Mouse (Mus musculus) liver (tissue): ENCODE measurements around the gene Arpc4.
A peak's percentile ranks its signal among the peaks of the same experiment; 100 is the strongest.

Experiments
- DNase-seq: peaks from one replicate; pipeline ENCODE4 v3.0.0-alpha.2; 2020; ENCODE audit warnings: mixed read lengths

The Arpc4 gene

DNA sequence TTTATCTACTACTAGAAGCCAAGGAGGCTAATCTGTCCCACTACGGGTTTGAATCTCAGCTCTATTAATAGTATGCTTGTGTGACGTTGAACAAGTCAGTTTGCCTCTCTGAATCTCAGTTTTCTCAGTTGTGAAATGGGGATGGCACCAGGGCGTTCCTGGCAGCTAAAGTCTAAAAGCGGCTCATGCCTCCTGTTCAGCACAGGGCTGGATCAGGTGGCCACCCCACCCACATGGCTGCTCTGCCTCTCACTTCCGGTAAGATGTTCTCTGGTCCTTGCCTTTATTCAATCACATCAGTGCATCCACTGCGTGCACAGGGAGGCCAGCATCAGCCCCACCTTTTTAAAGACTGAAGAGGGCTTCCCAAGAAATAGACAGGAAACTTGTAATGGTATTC, 27.6 kb downstream of the Arpc4 start:
- DNase-seq: no peak

DNA sequence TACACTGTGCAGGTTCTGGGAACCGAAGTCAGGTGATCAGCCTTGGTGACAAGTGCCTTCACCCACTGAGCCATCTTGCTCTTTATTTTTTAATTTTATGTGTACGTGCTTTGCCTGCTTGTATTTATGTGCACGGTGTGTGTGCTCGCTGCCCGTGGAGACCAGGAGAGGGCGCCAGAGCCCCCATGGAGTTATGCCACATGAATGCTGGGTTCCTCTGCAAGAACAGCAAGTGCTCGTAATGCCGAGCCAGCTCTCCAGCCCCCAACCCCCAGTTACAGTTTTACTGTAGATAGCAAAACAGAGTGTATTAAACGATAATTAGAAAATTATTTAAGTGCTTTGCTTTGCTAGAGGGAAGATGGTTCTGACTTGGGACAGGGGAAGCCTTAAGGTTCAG, 28.8 kb downstream of the Arpc4 start:
- peak; percentile 29 for DNase-seq

DNA sequence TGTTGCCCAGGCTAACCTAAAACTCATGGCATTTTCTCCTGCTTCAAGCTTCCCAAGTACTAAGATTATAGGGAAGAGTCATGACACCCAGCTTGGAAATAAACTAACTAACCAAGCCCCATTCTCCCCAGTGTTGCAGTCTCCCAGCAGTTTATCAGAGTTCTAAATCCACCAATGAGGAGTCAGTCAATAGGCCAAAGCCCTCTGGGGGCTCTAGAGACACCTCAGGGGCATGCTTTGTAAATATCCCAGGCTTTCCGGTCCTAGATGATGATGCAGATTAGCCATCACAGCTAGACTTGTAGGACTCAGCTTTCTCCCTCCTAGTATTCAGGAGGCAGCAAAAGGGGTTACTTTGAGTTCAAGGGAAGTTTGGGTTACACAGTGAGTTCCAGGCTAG, 32.1 kb downstream of the Arpc4 start:
- DNase-seq: no peak

DNA sequence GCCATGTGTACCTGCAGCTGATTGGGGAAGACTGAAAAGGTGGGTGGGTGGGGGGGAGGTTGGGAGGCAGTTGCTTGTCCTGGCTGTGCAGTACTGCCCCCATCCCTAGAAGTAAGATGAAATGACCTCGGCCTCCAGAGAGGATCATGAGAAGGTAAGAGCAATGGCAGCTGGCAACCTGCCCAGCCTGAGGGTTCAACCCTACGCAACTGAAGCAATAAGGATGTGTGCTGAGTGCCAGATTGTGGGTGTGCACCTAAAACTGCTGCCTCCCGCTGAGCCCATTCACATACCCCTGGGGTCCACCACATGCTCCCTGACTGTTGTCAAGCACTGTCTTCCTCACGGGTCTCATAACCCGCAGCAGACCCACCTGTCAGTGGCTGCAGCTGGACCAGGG, 38.5 kb downstream of the Arpc4 start:
- no peak for DNase-seq

DNA sequence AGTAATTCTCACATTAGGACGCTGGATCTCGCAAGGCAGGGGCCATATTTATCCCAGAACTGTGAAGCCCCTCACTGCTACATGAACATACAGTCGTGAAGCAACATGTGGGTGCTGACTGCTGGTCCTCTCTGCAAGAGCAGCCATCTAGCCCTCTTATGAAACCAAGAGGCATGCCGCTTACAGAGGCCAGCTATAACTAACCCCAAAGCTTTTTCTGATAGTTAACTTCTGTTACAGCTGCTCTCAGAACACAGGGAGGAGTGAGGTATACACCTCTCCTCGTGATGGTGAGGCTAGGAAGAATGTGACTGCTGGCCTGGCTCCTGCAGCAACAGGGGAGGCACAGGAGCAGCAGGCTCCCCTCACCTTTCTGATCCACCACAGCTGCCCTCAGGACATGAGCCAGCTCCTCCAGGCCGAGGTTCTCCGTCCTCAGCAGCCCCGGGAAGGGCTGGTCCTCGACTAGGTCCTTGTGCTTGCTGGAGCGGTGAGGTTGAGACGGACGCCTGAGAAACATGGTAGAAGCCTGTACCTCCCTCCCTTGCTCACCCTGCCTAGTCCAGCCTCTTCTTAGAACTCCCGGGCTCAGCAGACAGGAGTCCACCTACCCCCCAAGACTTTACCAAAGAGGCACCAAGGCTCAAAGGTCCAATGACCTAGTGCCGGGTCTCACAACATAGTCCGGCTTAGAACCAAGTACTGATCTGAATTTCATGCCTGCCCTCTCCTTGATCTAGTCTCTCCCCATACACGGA, 40.7 kb downstream of the Arpc4 start:
- DNase-seq: peak; percentile 47

DNA sequence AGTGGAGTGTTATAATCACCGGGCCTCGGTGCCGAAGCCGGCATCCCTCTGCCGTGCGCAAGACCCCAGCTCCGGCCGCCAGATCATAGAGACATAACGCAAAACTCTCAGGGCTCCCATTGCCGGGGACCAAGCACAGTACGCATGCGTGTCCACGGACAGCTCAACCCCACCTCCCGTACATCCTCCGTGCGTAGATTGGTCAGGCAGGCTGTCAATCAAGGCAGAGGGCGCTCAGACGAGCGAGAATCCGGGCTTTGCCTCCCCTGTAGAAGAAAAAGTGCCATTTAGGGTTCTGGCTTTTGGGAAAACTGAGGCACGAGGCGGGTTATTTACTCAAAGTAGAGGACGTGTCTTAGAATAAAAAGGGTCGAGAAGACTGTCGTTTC, 41.3 kb downstream of the Arpc4 start, which contains the start of gene Rpusd3:
Gene Rpusd3 (minus strand): TSS at position 142 of the 389 bp plus-strand sequence.
- DNase-seq: peak; percentile 99

DNA sequence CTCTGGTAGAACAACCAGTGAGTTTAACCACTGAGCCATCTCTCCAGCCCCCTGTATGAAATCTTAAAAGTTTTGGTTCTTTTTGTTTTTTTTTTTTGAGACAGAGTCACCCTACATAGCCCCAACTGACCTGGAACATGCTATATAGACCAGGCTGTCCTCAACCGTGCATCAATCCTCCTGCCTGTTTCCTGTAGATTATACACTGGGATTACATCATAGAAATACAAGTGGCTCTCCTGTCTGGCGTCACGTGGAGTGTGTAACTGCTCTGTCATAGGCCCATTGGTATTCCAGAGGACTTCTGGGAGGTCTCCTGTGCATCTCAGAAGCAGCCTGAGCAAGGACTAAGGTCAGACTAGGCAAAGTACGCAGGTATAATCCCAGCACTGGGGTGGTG, 45.1 kb downstream of the Arpc4 start:
- DNase-seq: no peak

DNA sequence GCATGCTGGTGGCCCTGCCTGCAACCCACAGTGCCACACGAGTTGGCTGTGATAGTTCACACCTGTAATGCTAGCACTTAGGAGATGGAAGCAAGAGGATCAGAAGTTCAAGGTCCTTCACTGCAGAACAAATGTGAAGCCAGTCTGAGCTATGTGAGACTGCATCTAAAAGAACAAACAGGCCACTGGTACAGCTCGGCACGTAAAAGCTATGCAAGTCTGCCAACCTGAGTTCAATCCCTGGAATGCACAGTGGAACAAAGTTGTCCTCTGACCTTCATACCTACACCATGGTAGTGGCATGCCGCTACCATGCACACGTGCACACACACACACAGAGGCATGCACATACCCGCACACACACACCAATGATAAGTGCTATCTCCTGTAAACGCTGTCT, 46.3 kb downstream of the Arpc4 start:
- no peak for DNase-seq

DNA sequence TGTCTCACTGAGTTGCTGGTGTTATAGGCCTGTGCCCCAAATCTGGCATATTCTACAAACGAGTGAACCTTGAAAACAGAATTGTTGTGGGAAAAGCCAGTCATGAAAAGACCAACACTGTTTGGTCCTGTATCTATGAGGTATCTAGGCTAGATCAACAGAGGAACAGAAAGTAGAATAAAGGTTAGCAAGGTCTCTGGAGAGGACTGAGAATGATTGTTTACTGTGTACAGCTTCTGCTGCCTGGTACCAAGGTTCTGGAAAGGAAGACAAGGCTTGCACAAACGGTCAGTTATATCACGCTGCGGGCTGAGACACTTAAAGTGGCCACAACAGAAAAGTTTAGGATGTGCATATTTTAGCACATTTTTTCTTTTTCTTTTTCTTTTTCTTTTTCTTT, 48.8 kb downstream of the Arpc4 start:
- no peak for DNase-seq

DNA sequence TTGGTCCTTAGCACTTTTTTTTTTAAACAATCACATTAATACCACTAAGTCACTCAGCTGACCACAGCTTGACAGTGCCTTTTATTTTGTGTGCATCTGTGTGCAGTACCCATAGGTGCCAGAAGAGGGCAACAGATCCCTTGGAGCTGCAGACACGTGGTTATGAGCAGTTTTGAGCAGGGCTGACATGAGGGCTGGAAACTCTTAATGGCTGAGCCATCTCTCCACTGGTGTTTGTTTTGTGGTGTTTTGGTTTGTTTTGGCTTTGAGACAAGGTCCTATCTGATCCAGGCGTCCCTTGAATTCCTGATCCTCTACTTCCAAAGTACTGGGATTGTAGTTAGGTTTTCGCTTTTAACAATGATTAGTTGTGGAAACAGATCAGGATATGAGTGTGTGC, 49.5 kb downstream of the Arpc4 start:
- DNase-seq: peak; percentile 55

DNA sequence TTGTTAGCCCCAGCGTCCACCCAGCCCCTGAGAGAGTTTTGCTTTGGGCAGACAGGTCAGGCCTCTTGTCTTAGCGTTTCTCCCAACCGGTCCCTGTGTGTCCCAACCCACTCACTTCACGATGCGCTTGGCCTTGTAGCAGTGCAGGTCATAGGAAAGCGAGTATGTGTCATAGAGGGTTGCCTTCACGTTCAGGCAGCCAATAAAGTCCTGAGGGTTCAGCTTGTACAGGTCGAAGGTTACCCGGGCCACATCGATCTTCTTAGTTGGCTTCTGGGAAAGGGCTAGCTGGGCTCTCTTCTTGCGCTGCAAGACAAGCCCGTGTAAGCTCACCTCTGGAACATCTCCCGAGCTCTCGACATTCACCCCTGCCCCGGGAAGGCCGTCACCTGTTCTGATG, 50.1 kb downstream of the Arpc4 start:
- DNase-seq: no peak

DNA sequence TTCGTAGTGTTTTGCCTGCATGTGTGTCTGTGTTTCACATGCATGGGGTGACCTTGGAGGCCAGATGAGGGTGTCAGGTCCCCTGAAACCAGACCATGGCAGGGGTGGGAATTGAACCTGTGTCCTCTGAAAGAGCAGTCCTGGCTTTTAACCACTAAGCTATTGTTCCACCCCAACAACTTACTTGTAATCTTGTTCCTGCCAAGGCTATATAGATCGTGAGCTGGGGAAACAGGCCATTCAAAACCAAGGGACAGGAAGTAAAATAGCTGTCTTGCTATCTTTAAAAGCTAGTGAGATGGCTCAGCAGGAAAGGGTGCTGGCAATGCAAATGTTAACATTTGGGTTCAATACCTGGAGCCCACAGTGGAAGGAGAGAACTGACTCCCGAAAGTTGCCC, 52.0 kb downstream of the Arpc4 start:
- DNase-seq: no peak

DNA sequence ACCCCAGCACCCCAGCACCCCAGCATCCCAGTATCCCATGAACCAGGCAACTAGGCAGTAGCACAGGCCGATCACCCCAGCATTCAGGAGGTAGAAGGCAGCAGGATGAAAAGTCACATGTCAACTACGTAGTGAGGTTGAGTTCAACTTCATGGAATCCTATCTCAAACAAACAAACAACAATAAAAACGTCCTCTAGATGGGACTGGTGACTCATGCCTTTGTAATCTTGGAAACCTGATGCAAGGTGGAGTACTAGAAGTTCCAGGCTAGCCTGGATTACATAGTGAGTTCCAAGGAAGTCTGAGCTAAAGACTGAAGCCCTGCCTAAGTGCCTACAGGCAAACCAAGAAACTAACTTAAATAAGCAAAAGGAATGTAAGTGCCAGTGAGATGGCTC, 52.9 kb downstream of the Arpc4 start:
- DNase-seq: no peak

DNA sequence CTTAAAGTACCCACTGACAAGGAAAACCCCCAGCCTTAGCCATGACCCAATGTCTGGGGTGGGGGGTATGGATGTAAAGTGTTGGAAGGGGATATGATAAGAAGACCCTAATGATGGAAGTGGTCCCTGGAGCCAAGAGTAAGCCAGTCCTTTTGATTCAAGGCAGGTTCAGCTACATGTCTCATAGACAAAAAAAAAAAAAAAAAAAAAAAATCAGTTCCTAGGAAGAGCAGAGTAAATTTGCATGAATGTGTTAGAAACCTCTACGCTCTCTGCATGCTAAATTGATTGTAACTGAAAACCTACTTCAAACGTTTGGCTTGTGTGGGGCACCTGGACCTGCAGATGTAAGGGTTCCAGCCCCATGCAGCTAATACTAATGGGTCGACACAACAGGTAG, 53.9 kb downstream of the Arpc4 start:
- DNase-seq: no peak

DNA sequence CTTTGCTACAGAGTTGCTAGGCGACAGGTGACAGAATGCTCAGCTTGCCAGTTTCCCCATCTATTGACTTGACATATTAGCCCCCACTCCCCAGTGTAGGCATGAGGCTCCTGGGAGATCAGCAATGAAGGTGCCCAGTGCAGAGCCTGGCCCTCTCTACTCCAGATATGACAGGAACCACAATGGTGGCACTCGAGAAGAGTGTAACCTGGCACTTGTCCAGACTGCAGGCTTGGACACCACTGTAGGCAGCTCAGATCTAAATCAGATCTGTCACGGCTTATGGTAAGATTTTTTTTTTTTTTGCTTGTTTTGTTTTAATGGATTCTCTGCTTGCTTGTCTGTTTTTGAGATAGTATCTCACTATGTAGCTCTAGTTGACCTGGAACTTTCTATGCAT, 55.7 kb downstream of the Arpc4 start:
- no peak for DNase-seq

DNA sequence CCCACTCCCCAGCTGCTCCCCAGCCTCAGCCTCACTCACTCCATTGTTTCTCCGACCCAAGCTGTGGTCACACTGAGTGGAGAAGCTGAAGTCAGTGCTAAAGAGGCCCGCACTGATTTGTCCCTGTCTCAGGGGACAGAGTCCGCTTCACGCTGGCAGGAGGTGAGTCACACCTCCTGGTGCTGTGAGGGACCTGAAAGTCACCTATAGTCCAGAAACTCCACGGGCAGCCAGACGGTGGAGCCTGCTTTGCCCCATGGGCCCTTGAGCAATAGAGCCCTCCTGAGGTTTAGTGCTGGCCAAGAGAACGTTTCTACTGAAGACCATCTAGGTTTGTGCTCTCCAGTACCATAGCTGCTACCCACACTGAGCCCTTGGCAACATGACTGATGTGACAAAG, 56.8 kb downstream of the Arpc4 start:
- DNase-seq: no peak

DNA sequence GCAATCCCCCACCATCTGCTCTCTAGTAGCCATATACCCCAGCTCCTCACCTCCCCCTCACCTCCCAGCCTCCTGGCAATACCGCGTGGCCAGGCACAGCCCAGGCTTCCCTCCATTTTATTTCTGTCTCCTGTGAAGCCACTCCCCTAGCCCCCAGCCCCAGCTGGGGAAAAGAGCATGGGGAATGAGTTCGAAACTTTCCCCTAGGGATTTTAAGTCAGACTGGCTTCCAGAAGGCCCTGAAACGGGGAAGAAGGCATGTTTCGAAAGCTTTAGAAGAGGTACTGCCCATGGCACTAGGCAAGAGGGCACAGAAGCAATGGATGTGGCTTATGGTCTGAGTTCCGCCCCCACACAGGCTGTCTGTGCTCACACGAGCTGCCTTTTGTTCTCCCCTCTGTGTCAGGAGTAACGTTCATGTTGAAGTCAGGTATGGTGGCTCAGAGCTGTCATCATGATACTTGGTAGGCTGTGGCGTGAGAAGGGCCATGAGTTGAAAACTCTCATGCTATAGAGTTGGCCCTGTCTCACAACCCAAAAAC, 57.8 kb downstream of the Arpc4 start, which contains the start of gene Cidec:
Gene Cidec (minus strand): TSS at position 97 of the 542 bp plus-strand sequence.
- DNase-seq: no peak

DNA sequence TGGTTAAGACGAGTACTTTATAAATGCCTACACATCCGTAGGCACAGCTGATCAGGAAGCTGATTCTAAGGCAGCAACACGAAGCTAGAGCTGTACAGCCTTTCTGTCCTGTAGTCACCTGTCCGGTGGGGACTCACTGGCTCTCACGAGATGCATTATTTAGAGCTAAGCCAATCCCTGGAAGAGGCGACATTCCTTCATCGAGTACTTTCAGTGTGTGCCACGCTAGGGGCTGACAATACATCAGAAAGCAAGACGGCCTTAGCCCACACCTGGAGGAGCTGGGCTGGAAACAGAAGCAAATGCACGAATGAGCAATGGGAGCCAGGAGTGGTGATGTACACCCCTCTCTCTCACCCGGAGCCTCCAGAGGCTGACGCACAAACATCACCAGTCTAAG, 59.2 kb downstream of the Arpc4 start:
- DNase-seq: no peak

DNA sequence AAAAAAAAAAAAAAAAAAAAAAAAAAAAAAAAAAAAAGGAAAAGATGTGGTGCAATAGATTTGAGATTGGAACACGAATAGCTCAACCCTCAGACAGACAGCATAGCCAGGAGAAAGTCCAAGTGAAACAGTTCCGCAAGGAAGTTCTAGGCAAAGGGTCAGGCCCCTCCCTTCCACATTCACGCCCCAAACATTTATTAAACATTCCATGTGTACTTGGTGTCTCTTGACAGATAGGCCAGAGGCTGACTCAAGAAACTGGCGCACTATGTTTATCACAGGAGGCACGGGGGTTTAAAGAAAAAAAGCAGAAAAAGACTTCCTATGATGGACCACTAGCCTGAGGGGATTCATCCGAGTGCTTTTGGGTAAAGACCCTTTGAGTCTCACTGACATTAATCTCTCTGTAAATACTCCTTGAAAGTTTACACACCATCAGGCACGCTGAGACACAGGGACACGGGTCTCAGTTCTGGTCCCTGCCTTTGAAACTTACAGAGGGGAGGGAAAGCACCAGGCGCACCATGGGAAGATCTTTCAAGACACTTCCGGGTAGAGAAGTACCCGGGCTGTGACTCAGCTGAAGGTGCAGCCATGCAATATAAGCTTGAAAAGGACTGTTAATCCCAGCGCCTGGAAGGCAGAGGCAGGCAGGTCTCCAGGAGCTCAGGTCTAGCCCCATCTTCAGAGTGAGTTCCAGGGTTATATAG, 61.0 kb downstream of the Arpc4 start:
- no peak for DNase-seq
